Mouse (Mus musculus): ENCODE data around the gene Gm37240. TPM values are rescaled to one million over a fixed set of nuclear protein-coding genes. Genes with fewer than 3 reads are reported as not detected.

The Gm37240 gene
- polyA plus RNA-seq, 1 experiment = 0.91 TPM

GRCm38 (mm10) chr3:84672136-84672535, 1215.2 kb downstream of the Gm37240 start:
- H3K27ac ChIP-seq (ENCODE audit: insufficient read depth, low read length) = no peak overlapping the region
- no peak overlapping the region for H3K9ac ChIP-seq (ENCODE audit: low read depth, poor library complexity, severe bottlenecking)
- H3K27me3 ChIP-seq (ENCODE audit: control insufficient read depth, insufficient read depth, low read length, poor library complexity, severe bottlenecking) = no peaks in the 10 kb centered on the region
- H3K9me3 ChIP-seq (replicated peaks; ENCODE audit: control insufficient read depth, insufficient read depth, low read length, poor library complexity, severe bottlenecking) = no peaks in the 10 kb centered on the region
- no peaks in the 10 kb centered on the region for H3K4me1 ChIP-seq (ENCODE audit: control insufficient read depth, insufficient read depth, low read length)
- no peaks in the 10 kb centered on the region for H3K36me3 ChIP-seq (ENCODE audit: control insufficient read depth, insufficient read depth, low read length, poor library complexity, severe bottlenecking)
- no peak for TF ChIP-seq POLR2A (IDR thresholded peaks at IDR 0.05; ENCODE audit: insufficient read depth, low read length)
- no peak for TF ChIP-seq EP300 (IDR thresholded peaks at IDR 0.05; ENCODE audit: insufficient read depth, low read depth, low read length)
- TF ChIP-seq CTCF (IDR thresholded peaks at IDR 0.05; ENCODE audit: low read depth, low read length) = no peak
- H3K4me3 ChIP-seq (ENCODE audit: low read depth, low read length) = no peak overlapping the region

GRCm38 (mm10) chr3:84668957-84669356, 1218.4 kb downstream of the Gm37240 start:
- no peaks in the 10 kb centered on the region for H3K9me3 ChIP-seq (replicated peaks; ENCODE audit: control insufficient read depth, insufficient read depth, low read length, poor library complexity, severe bottlenecking)
- H3K9ac ChIP-seq (ENCODE audit: low read depth, poor library complexity, severe bottlenecking) = no peak overlapping the region
- H3K27ac ChIP-seq (ENCODE audit: insufficient read depth, low read length) = no peak overlapping the region
- peaks cover 2% of the 10 kb centered on the region for H3K4me1 ChIP-seq (ENCODE audit: control insufficient read depth, insufficient read depth, low read length)
- TF ChIP-seq POLR2A (IDR thresholded peaks at IDR 0.05; ENCODE audit: insufficient read depth, low read length) = no peak
- TF ChIP-seq EP300 (IDR thresholded peaks at IDR 0.05; ENCODE audit: insufficient read depth, low read depth, low read length) = no peak
- no peak for TF ChIP-seq CTCF (IDR thresholded peaks at IDR 0.05; ENCODE audit: low read depth, low read length)
- no peak overlapping the region for H3K4me3 ChIP-seq (ENCODE audit: low read depth, low read length)
- H3K36me3 ChIP-seq (ENCODE audit: control insufficient read depth, insufficient read depth, low read length, poor library complexity, severe bottlenecking) = no peaks in the 10 kb centered on the region
- H3K27me3 ChIP-seq (ENCODE audit: control insufficient read depth, insufficient read depth, low read length, poor library complexity, severe bottlenecking) = no peaks in the 10 kb centered on the region

- Histone ChIP-seq H3K9me3 (replicated peaks; ENCODE audit: control insufficient read depth, insufficient read depth, low read length, poor library complexity, severe bottlenecking) (no peaks in the 10 kb centered on the region), H3K4me3 (ENCODE audit: low read depth, low read length) (no peak overlapping the region), H3K4me1 (ENCODE audit: control insufficient read depth, insufficient read depth, low read length) (peaks cover 5% of the 10 kb centered on the region), H3K27me3 (ENCODE audit: control insufficient read depth, insufficient read depth, low read length, poor library complexity, severe bottlenecking) (no peaks in the 10 kb centered on the region), H3K36me3 (ENCODE audit: control insufficient read depth, insufficient read depth, low read length, poor library complexity, severe bottlenecking) (no peaks in the 10 kb centered on the region), H3K27ac (ENCODE audit: insufficient read depth, low read length) (peak overlapping the region; percentile 45), H3K9ac (ENCODE audit: low read depth, poor library complexity, severe bottlenecking) (no peak overlapping the region)
- TF ChIP-seq EP300 (IDR thresholded peaks at IDR 0.05; ENCODE audit: insufficient read depth, low read depth, low read length) (0 out of 2 replicates have a peak, but pooled peaks have one; percentile 20), POLR2A (IDR thresholded peaks at IDR 0.05; ENCODE audit: insufficient read depth, low read length) (no peak), CTCF (IDR thresholded peaks at IDR 0.05; ENCODE audit: low read depth, low read length) (no peak)
Observed at GRCm38 (mm10) chr3:84665255-84666073, 1221.9 kb downstream of the Gm37240 start.

GRCm38 (mm10) chr3:84664686-84665085, 1222.6 kb downstream of the Gm37240 start:
- Histone ChIP-seq H3K9me3 (replicated peaks; ENCODE audit: control insufficient read depth, insufficient read depth, low read length, poor library complexity, severe bottlenecking) (no peaks in the 10 kb centered on the region), H3K27me3 (ENCODE audit: control insufficient read depth, insufficient read depth, low read length, poor library complexity, severe bottlenecking) (no peaks in the 10 kb centered on the region), H3K27ac (ENCODE audit: insufficient read depth, low read length) (peak overlapping the region; percentile 37)

GRCm38 (mm10) chr3:84663858-84664257, 1223.5 kb downstream of the Gm37240 start:
- no peak for TF ChIP-seq CTCF (IDR thresholded peaks at IDR 0.05; ENCODE audit: low read depth, low read length)
- TF ChIP-seq POLR2A (IDR thresholded peaks at IDR 0.05; ENCODE audit: insufficient read depth, low read length) = no peak
- no peak for TF ChIP-seq EP300 (IDR thresholded peaks at IDR 0.05; ENCODE audit: insufficient read depth, low read depth, low read length)
- Histone ChIP-seq H3K9me3 (replicated peaks; ENCODE audit: control insufficient read depth, insufficient read depth, low read length, poor library complexity, severe bottlenecking) (peaks cover 3% of the 10 kb centered on the region; the same call in 1 of the 2 replicates), H3K27me3 (ENCODE audit: control insufficient read depth, insufficient read depth, low read length, poor library complexity, severe bottlenecking) (no peaks in the 10 kb centered on the region), H3K4me3 (ENCODE audit: low read depth, low read length) (no peak overlapping the region), H3K9ac (ENCODE audit: low read depth, poor library complexity, severe bottlenecking) (no peak overlapping the region), H3K36me3 (ENCODE audit: control insufficient read depth, insufficient read depth, low read length, poor library complexity, severe bottlenecking) (no peaks in the 10 kb centered on the region), H3K27ac (ENCODE audit: insufficient read depth, low read length) (no peak overlapping the region), H3K4me1 (ENCODE audit: control insufficient read depth, insufficient read depth, low read length) (peaks cover 5% of the 10 kb centered on the region)

More at GRCm38 (mm10) chr3:84664686-84665085, 1222.6 kb downstream of the Gm37240 start:
- H3K36me3 ChIP-seq (ENCODE audit: control insufficient read depth, insufficient read depth, low read length, poor library complexity, severe bottlenecking) = no peaks in the 10 kb centered on the region
- peaks cover 5% of the 10 kb centered on the region for H3K4me1 ChIP-seq (ENCODE audit: control insufficient read depth, insufficient read depth, low read length)
- H3K9ac ChIP-seq (ENCODE audit: low read depth, poor library complexity, severe bottlenecking) = no peak overlapping the region
- H3K4me3 ChIP-seq (ENCODE audit: low read depth, low read length) = no peak overlapping the region
- TF ChIP-seq POLR2A (IDR thresholded peaks at IDR 0.05; ENCODE audit: insufficient read depth, low read length) (no peak), CTCF (IDR thresholded peaks at IDR 0.05; ENCODE audit: low read depth, low read length) (no peak), EP300 (IDR thresholded peaks at IDR 0.05; ENCODE audit: insufficient read depth, low read depth, low read length) (no peak)

DNA sequence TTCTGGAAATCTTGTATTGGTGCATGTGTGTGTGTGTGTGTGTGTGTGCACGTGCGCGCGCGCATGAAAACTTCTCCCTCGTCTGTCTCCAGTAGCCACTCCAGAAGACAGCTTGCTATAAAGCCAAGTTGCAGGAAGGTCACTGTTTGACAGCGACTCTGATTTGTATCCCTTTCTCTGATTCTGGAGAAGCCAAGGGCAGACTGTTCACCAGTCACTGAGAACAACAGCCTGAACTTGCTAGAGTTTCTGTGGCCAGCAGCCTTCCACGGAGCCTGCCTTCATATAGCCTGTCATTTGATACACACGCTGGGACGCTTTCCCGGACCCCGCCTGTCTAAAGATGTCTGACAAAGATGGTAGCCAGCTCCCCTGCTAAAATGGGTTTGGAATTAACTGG, 1224.2 kb downstream of the Gm37240 start:
- peaks cover 5% of the 10 kb centered on the region for H3K4me1 ChIP-seq (ENCODE audit: control insufficient read depth, insufficient read depth, low read length)
- no peaks in the 10 kb centered on the region for H3K36me3 ChIP-seq (ENCODE audit: control insufficient read depth, insufficient read depth, low read length, poor library complexity, severe bottlenecking)
- no peak for TF ChIP-seq EP300 (IDR thresholded peaks at IDR 0.05; ENCODE audit: insufficient read depth, low read depth, low read length)
- TF ChIP-seq POLR2A (IDR thresholded peaks at IDR 0.05; ENCODE audit: insufficient read depth, low read length) = no peak
- TF ChIP-seq CTCF (IDR thresholded peaks at IDR 0.05; ENCODE audit: low read depth, low read length) = no peak
- H3K4me3 ChIP-seq (ENCODE audit: low read depth, low read length) = no peak overlapping the region
- H3K27me3 ChIP-seq (ENCODE audit: control insufficient read depth, insufficient read depth, low read length, poor library complexity, severe bottlenecking) = no peaks in the 10 kb centered on the region
- H3K27ac ChIP-seq (ENCODE audit: insufficient read depth, low read length) = no peak overlapping the region
- no peak overlapping the region for H3K9ac ChIP-seq (ENCODE audit: low read depth, poor library complexity, severe bottlenecking)
- peaks cover 11% of the 10 kb centered on the region for H3K9me3 ChIP-seq (replicated peaks; ENCODE audit: control insufficient read depth, insufficient read depth, low read length, poor library complexity, severe bottlenecking)

Measured in ES-Bruce4 (cell line).